Mouse (Mus musculus) embryonic facial prominence, embryonic 10.5 days (tissue): ENCODE measurements at regions not wholly inside any gene's neighbourhood (a gene's known extent, or its start where the extent isn't known, plus 50 kb on each side); places are given as distances from the start of the nearest gene placed in this dataset.

Source experiments
- DNase-seq: peaks from one replicate; pipeline ENCODE4 v3.0.0-alpha.2; 2017; ENCODE audit warnings: low spot score
- H3K27ac ChIP-seq: fragments of 300-500 bp; sonication (generic); replicated peaks from 2 replicates; pipeline ENCODE4 v1.5.1; 2016; ENCODE audit warnings: mild to moderate bottlenecking
- H3K27me3 ChIP-seq: fragments of 300-500 bp; sonication (generic); replicated peaks from 2 replicates; pipeline ENCODE4 v1.6.1; 2016; ENCODE audit warnings: low read depth, mild to moderate bottlenecking; ENCODE audit not compliant: poor library complexity, severe bottlenecking
- H3K36me3 ChIP-seq: fragments of 300-500 bp; sonication (generic); replicated peaks from 2 replicates; pipeline ENCODE4 v1.6.1; 2016; ENCODE audit warnings: mild to moderate bottlenecking, moderate library complexity
- H3K4me1 ChIP-seq: fragments of 300-500 bp; sonication (generic); 2 replicates; pipeline ENCODE4 v1.6.1; 2016
- H3K4me3 ChIP-seq: fragments of 300-500 bp; sonication (generic); 2 replicates; pipeline ENCODE4 v1.5.1; 2016; ENCODE audit warnings: mild to moderate bottlenecking, moderate library complexity
- H3K9me3 ChIP-seq: fragments of 300-500 bp; sonication (generic); 2 replicates; pipeline ENCODE4 v1.6.1; 2016; ENCODE audit warnings: mild to moderate bottlenecking
- WGBS: fragments of 180-500 bp; shearing (Covaris S2); methylation state at CpG from one replicate; pipeline ENCODE4 v1.1.7; 2016; 5-methylcytosine and 5-hydroxymethylcytosine counted together

DNA sequence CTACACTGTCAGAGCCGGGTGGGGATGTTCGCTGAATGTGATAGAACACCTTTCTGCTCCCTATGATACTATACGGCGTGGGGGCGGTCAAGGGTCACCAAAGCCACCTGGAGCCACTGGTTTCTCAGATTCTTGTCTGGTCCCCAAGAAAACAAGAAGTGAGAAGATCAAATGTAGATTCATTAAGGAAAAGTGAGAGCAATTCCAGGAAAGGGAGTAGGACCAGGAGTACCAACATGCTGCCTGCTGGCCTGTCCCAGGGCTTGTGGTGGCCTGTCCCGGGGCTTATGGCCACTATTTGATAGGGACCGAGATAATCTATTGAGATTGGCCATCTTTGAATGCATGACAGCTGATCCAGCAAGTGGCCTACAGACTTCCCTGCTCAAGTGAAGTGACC, 58.8 kb upstream of the Fut8 start:
- no peaks in the 10 kb centered on the region for H3K27me3 ChIP-seq
- H3K4me3 ChIP-seq: no peak overlapping the region
- no peaks in the 10 kb centered on the region for H3K9me3 ChIP-seq
- no peaks in the 10 kb centered on the region for H3K36me3 ChIP-seq
- H3K27ac ChIP-seq: no peak overlapping the region
- 94% methylated on average over 7 of the region's 7 CpGs for WGBS
- H3K4me1 ChIP-seq: peaks cover 26% of the 10 kb centered on the region
- DNase-seq: no peak

DNA sequence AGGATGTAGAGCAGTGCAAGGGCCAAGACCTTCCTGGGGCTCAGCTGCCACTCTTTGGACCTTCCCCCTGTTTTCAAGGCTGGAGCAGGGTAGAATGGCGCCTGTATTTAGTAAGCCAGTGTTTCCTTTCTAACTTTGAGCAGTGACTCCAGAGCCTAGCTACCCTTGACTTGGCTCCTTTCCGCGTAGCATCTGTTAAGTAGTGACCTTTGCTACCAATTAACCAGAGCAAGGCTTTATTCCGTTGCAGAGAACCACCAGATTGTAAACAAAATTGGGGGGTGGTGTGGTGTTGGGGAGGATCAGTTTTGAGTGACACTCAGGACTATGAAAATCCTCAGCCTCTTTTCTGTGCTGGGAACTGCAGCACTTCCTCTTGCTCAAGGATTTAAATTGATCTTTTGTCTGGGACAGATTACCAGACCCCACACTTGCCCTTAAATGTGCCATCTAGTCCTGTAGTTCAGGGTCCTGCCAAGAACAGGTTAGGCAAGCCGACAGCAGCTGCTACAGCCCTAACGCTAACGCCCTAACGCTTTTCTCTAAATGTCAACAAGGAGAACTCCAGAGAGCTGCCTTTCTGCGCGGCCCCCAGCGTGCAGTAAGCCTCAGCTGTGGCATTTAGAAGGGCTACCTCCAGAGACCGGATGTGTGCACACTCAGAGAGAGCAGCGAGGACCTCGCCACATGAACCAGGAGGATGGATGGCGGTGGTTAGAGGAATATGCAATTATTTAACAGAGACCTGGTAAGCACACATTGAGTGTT, 59.9 kb upstream of the Fut8 start:
- 24% methylated on average over 15 of the region's 15 CpGs for WGBS
- Histone ChIP-seq H3K36me3 (no peaks in the 10 kb centered on the region), H3K9me3 (no peaks in the 10 kb centered on the region), H3K4me1 (peaks cover 26% of the 10 kb centered on the region), H3K27me3 (no peaks in the 10 kb centered on the region), H3K27ac (peak overlapping the region; percentile 73), H3K4me3 (no peak overlapping the region)
- DNase-seq: peak; percentile 39

DNA sequence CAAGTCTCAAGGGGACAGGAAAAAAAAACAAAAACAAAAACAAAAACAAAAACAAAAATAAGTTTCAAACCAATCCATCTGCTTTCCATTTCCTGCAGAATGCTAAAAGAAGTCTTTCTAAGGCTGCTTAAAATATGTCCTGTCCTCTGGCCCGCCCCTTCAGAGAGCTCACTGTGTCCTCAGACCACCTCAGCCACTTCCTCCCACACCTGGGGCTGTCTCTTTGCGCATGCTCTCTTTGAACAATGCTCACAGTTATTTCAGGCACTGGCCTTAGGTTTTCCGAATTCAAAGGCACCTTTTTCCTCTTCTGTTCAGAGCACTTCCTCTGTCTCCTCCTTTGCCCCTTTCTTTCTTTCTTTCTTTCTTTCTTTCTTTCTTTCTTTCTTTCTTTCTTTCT, 60.6 kb upstream of the Fut8 start:
- Histone ChIP-seq H3K4me3 (no peak overlapping the region), H3K36me3 (no peaks in the 10 kb centered on the region), H3K27me3 (no peaks in the 10 kb centered on the region), H3K27ac (0 out of 2 replicates have a peak overlapping the region, but pooled peaks have one; percentile 57), H3K4me1 (peaks cover 26% of the 10 kb centered on the region), H3K9me3 (no peaks in the 10 kb centered on the region)
- 41% methylated on average over 3 of the region's 3 CpGs for WGBS
- no peak for DNase-seq

DNA sequence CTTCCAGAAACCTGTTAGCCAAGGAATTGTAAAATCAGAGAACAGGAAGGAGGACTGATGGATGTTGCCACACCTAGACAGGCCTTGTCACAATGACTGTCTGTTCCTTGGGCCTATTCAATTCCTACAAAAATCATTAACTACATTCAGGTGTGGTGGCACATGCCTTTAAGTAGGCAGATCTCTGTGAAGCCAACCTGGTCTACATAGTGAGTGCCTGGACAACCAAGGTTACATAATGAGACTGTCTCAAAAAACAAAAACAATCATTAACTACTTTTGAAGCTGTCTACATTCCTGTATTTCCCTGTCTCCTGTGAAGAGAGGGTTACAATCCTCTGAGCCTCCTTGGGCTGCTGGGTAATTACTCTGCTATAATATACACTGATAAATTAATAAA, 63.9 kb upstream of the Fut8 start:
- H3K36me3 ChIP-seq: no peaks in the 10 kb centered on the region
- H3K27ac ChIP-seq: no peak overlapping the region
- H3K4me3 ChIP-seq: no peak overlapping the region
- H3K9me3 ChIP-seq: no peaks in the 10 kb centered on the region
- no peaks in the 10 kb centered on the region for H3K27me3 ChIP-seq
- peaks cover 26% of the 10 kb centered on the region for H3K4me1 ChIP-seq
- no peak for DNase-seq

DNA sequence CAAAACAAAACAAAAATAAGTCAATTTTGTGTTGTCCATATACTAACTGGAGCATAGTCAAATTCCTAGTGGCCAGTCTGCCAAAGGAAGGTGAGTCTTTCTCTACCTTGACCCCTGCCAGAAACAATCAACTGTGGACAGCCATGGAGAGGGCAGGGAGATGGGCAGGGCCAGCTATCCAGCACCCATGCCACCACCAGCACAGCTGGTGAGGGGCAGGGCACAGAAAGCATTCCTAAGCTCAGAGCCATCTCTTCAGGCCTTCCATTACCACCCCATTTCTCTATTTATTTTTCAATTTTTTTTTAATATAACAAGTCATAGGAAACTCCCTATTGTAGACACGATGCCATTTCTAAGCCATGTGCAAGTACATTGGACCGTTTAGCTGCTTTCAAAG, 65.4 kb upstream of the Fut8 start:
- no peak overlapping the region for H3K27ac ChIP-seq
- WGBS: 97% methylated on average over 2 of the region's 2 CpGs

DNA sequence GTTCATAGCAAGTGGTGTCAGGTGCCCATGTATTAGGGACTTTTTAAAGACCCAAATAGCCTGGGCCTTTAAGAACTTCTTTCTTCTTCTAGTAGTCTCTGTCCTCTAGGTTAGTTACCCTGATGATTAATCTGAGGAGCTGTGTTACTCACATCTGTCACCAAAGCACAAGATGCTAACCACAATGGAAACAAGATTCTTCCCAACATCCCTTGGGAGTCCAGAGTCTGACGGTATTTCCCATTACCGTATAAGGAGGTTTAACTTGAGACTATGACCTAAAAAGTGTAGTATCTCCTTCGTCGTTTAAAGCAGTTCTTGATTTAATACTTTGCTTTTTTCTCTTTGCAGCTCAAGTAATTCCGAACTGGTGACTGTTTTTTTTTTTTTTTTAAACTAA, 67.7 kb upstream of the Fut8 start:
- Histone ChIP-seq H3K4me3 (no peak overlapping the region), H3K4me1 (no peaks in the 10 kb centered on the region), H3K27ac (no peak overlapping the region), H3K36me3 (no peaks in the 10 kb centered on the region), H3K9me3 (no peaks in the 10 kb centered on the region), H3K27me3 (no peaks in the 10 kb centered on the region)
- DNase-seq: no peak
- 86% methylated on average over 5 of the region's 5 CpGs for WGBS

More for the DNA sequence above, 65.4 kb upstream of the Fut8 start:
- Histone ChIP-seq H3K27me3 (no peaks in the 10 kb centered on the region), H3K9me3 (no peaks in the 10 kb centered on the region), H3K36me3 (no peaks in the 10 kb centered on the region), H3K4me1 (peaks cover 16% of the 10 kb centered on the region), H3K4me3 (no peak overlapping the region)
- no peak for DNase-seq

DNA sequence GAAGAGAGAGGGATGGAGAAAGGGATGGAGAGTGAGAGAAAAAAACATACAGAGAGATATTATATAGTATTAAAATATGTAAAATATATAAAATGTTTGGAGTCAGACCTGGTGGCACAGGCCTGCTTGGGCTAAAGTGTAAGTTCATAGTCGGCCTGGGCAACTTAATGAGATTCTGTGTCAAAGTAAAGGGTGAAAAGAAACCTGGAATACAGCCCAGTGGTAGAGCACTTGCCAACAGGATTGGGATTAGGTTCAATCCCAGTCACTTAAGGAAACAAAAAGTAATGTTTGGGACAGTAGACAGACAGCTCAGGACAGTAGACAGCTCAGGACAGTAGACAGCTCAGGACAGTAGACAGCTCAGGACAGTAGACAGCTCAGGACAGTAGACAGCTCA, 69.6 kb upstream of the Fut8 start:
- Histone ChIP-seq H3K27me3 (no peaks in the 10 kb centered on the region), H3K36me3 (no peaks in the 10 kb centered on the region), H3K4me1 (no peaks in the 10 kb centered on the region), H3K9me3 (no peaks in the 10 kb centered on the region), H3K27ac (no peak overlapping the region), H3K4me3 (no peak overlapping the region)
- 77% methylated on average over 1 of the region's 1 CpGs for WGBS
- no peak for DNase-seq

DNA sequence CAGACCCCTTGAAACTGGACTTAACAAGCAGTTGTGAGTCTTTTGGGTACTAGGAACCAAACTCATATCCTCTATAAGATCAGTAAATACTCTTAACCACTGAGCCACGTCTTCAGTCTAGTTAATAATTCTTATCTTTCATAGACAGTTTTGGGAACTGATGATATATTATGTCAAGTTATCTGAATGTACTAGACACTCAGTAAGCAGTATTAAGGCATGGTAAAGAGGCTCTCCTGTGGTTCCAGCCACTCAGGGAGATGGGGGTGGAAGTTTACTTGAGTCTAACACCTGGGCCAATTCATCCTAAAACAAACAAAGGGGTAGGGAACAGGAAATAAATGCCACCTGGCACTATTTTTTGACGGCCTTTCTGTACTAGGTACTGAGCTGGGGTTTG, 81.2 kb upstream of the Fut8 start:
- Histone ChIP-seq H3K4me3 (no peak overlapping the region), H3K4me1 (no peaks in the 10 kb centered on the region), H3K9me3 (no peaks in the 10 kb centered on the region), H3K27me3 (no peaks in the 10 kb centered on the region), H3K36me3 (no peaks in the 10 kb centered on the region), H3K27ac (no peak overlapping the region)
- 65% methylated on average over 2 of the region's 2 CpGs for WGBS
- DNase-seq: no peak

DNA sequence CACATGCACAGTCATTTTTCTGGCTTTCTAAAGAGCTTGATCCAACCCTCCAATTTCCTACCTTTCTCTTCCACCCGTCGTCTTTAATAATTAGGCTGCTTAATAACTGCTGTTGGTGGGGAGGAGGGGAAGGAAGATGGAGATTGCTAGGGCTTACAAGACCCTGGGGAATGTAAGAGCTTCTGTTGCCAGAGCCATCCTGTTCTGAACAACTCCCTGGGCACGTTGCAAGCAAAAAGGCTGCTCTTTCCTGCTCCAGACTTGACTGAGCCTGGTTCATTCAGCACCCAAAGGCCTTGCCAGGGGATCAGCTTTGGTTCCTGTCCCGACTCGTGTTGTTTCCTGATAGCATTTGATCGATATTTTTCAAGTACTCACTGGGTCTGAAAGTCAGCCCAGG, 82.3 kb upstream of the Fut8 start:
- WGBS: 76% methylated on average over 6 of the region's 6 CpGs
- no peak for DNase-seq
- no peak overlapping the region for H3K27ac ChIP-seq
- H3K27me3 ChIP-seq: no peaks in the 10 kb centered on the region
- H3K9me3 ChIP-seq: no peaks in the 10 kb centered on the region
- no peaks in the 10 kb centered on the region for H3K4me1 ChIP-seq
- H3K36me3 ChIP-seq: no peaks in the 10 kb centered on the region
- H3K4me3 ChIP-seq: no peak overlapping the region

DNA sequence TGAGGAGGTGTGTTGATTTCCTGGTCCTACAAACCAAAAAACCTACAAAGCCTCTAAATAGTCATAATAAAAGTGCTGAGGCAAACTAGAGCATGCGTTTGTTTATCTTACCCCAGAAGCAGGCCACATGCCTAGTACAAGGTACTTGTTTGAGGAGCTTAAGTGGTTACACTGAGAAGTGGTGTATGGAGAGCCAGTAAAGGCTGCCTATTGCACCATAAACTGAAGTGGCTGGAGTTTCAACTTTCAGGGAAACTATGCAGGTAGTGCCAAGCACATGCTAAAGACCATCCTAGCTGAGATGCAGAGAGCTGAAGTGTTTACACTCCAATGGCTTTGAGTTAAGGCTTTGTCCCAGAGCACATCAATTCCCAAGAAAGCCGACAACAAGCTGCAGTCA, 86.5 kb upstream of the Fut8 start:
- H3K9me3 ChIP-seq: no peaks in the 10 kb centered on the region
- H3K4me3 ChIP-seq: no peak overlapping the region
- DNase-seq: no peak
- no peaks in the 10 kb centered on the region for H3K27me3 ChIP-seq
- no peaks in the 10 kb centered on the region for H3K36me3 ChIP-seq
- no peak overlapping the region for H3K27ac ChIP-seq
- H3K4me1 ChIP-seq: no peaks in the 10 kb centered on the region
- WGBS: 91% methylated on average over 2 of the region's 2 CpGs

DNA sequence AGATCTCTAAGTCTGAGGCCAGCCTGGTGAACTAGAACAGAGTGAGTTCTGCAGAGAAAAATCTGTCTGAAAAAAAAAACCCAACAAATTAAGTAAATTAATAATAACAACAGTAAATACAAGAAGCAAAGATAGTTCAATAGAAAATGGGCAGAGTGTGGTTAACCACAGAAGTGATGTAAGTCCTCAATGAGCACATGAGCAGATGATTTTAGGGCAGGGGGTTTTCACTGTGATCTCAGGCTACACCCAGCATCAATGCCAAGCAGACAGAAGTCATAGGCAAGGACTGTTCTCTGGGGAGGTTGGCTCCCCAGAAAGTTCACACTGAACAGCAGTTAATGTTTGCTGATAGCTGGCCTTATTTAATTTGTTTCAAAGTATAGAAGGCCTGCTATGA, 88.1 kb upstream of the Fut8 start:
- Histone ChIP-seq H3K9me3 (no peaks in the 10 kb centered on the region), H3K4me1 (no peaks in the 10 kb centered on the region), H3K36me3 (no peaks in the 10 kb centered on the region), H3K27ac (no peak overlapping the region), H3K4me3 (no peak overlapping the region), H3K27me3 (no peaks in the 10 kb centered on the region)
- no peak for DNase-seq

DNA sequence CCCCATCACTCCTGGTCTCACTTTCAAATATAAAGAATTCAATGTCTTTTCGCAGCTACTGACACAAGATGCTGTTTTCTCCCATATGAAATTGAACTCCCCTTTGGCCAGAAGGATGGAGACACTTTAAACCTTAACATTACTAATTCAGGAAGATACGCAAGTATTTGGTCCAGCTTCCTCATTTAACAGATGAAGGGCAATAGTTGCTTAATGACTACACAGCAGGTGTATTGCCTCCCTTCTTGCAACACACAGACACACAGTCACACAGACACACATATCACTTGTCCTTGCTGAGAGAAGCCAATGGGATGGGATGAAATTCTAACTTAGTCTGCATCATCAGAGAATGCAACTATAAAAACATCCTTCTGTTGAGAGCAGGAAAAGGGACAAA, 89.8 kb upstream of the Fut8 start:
- no peaks in the 10 kb centered on the region for H3K9me3 ChIP-seq
- DNase-seq: no peak
- H3K4me1 ChIP-seq: peaks cover 4% of the 10 kb centered on the region
- H3K27me3 ChIP-seq: no peaks in the 10 kb centered on the region
- no peaks in the 10 kb centered on the region for H3K36me3 ChIP-seq
- no peak overlapping the region for H3K4me3 ChIP-seq
- 88% methylated on average over 2 of the region's 2 CpGs for WGBS
- no peak overlapping the region for H3K27ac ChIP-seq

DNA sequence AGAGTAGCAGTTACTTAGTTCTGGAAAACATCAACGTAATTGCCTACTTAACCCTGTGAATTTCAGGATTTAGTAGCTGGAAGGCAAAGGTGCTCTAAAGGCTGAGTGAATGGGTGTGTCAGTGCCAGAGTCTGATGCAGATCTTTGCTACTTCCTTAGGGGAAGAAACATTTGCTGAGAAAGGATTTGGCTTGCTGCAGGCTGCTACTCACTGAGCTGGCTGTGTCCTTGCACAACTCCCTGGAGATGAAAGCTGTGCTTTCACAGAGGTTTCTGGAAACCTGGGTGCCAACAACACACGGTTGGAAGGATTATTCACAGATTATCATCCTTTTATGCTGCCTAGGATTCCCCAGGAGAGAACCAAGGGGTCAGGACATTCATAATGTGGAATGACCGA, 94.0 kb upstream of the Fut8 start:
- no peak overlapping the region for H3K4me3 ChIP-seq
- no peak overlapping the region for H3K27ac ChIP-seq
- peaks cover 11% of the 10 kb centered on the region for H3K4me1 ChIP-seq
- 67% methylated on average over 3 of the region's 3 CpGs for WGBS
- no peaks in the 10 kb centered on the region for H3K36me3 ChIP-seq
- H3K27me3 ChIP-seq: no peaks in the 10 kb centered on the region
- H3K9me3 ChIP-seq: no peaks in the 10 kb centered on the region
- DNase-seq: no peak

DNA sequence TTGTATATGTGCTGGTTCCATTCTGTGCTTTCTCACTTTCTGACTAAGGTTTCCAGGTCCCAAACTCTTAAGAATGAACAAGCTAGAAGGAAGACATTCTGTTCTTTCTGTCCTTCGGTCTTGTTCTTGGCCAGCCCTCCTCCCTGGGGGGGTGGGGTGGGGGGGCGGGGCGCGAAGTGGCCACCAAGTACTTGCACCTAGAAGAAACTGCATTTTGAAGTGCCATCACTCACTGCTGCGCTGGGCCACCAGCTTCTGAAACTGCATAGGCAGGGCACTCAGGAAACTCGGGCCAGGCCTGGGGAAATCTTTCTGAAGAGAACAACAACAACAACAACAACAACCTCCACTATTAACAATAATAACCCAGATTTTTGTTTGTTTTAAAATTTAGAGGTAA, 94.4 kb upstream of the Fut8 start:
- WGBS: 73% methylated on average over 6 of the region's 6 CpGs
- no peaks in the 10 kb centered on the region for H3K36me3 ChIP-seq

More for the DNA sequence above, 94.4 kb upstream of the Fut8 start:
- Histone ChIP-seq H3K4me1 (peaks cover 11% of the 10 kb centered on the region), H3K27me3 (no peaks in the 10 kb centered on the region), H3K4me3 (no peak overlapping the region), H3K27ac (no peak overlapping the region), H3K9me3 (no peaks in the 10 kb centered on the region)
- DNase-seq: no peak
